Mouse (Mus musculus) testis, adult 2 months (tissue): Measurements from ENCODE around the gene Qtrt2. TPM values are rescaled to one million over a fixed set of nuclear protein-coding genes. Genes with fewer than 3 reads are reported as not detected.

ENCODE experiments used
- H3K27ac ChIP-seq: fragments of 200-500 bp; 2 replicates; pipeline ENCODE4 v1.5.1; 2012; ENCODE audit warnings: low read depth, low read length; ENCODE audit not compliant: control insufficient read depth, insufficient read depth
- H3K27me3 ChIP-seq: fragments of 200-500 bp; 2 replicates; pipeline ENCODE4 v1.6.1; 2012; ENCODE audit warnings: mild to moderate bottlenecking, low read length, moderate library complexity; ENCODE audit not compliant: control insufficient read depth, insufficient read depth
- H3K36me3 ChIP-seq: fragments of 200-500 bp; 2 replicates; pipeline ENCODE4 v1.6.1; 2012; ENCODE audit warnings: mild to moderate bottlenecking, low read length; ENCODE audit not compliant: control insufficient read depth, insufficient read depth
- H3K4me1 ChIP-seq: fragments of 200-500 bp; 2 replicates; pipeline ENCODE4 v1.6.1; 2012; ENCODE audit warnings: low read length; ENCODE audit not compliant: control insufficient read depth, insufficient read depth
- H3K4me3 ChIP-seq: fragments of 200-500 bp; 2 replicates; pipeline ENCODE4 v1.5.1; 2012; ENCODE audit warnings: low read depth, mild to moderate bottlenecking, low read length, moderate library complexity, mixed read lengths; ENCODE audit not compliant: control insufficient read depth
- CTCF ChIP-seq: fragments of 200-500 bp; IDR thresholded peaks from 2 replicates; pipeline ENCODE4 v1.5.1; 2012; ENCODE audit warnings: low read depth, mild to moderate bottlenecking, inconsistent platforms, low read length, moderate library complexity; ENCODE audit not compliant: control insufficient read depth, insufficient read depth, insufficient replicate concordance
- POLR2A ChIP-seq: fragments of 200-500 bp; IDR thresholded peaks from 2 replicates; pipeline ENCODE4 v1.6.1; 2012; ENCODE audit warnings: low read depth, mild to moderate bottlenecking, inconsistent platforms, low read length, moderate library complexity; ENCODE audit not compliant: control insufficient read depth
- polyA plus RNA-seq: library from polyadenylated mRNA; depleted of rRNA; stranded (reverse); fragments of >200 nt; gene quantifications from 2 replicates; pipeline ENCODE4 v1.2.3, GENCODE M21; 2012

Qtrt2 gene
- polyA plus RNA-seq, 1 experiment: 11.0 TPM

- H3K27me3 ChIP-seq: no peaks in the 10 kb centered on the region
- no peak overlapping the region for H3K27ac ChIP-seq
- TF ChIP-seq POLR2A: no peak
- no peak for TF ChIP-seq CTCF
- no peaks in the 10 kb centered on the region; the same call in none of the 2 replicates for H3K36me3 ChIP-seq
- no peak overlapping the region for H3K4me3 ChIP-seq
- H3K4me1 ChIP-seq: no peaks in the 10 kb centered on the region
Measured at GRCm38 (mm10) chr16:43940846-43941245, 14.2 kb upstream of the Qtrt2 start.

GRCm38 (mm10) chr16:43935892-43936291 is 9.3 kb upstream of the Qtrt2 start:
- Histone ChIP-seq H3K36me3 (no peaks in the 10 kb centered on the region; the same call in 1 of the 2 replicates), H3K27ac (no peak overlapping the region), H3K4me3 (no peak overlapping the region), H3K27me3 (no peaks in the 10 kb centered on the region), H3K4me1 (no peaks in the 10 kb centered on the region)
- TF ChIP-seq POLR2A (no peak), CTCF (no peak)

DNA sequence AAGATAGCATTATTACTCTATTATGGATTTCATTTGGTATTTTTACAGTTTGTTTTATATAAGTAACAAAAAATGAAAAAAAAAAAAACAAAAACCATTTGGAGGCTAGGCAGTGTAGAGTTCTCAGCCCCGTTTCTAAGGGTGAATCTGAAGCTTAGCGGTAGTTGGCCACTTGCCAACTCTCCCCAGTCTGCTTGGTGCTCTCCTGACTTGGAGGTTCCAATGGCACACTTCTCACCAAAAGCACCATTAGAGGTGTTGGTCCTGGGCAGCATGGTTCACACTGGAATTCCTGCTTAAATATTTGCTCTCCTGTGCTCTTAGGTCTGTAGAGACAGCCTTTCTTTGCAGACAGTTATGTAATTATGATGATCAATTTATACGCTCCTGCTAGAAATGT is 8.8 kb upstream of the Qtrt2 start:
- H3K4me3 ChIP-seq: no peak overlapping the region
- no peaks in the 10 kb centered on the region for H3K4me1 ChIP-seq
- H3K27ac ChIP-seq: no peak overlapping the region
- H3K36me3 ChIP-seq: no peaks in the 10 kb centered on the region; the same call in 1 of the 2 replicates
- TF ChIP-seq CTCF (no peak), POLR2A (no peak)
- H3K27me3 ChIP-seq: no peaks in the 10 kb centered on the region

DNA sequence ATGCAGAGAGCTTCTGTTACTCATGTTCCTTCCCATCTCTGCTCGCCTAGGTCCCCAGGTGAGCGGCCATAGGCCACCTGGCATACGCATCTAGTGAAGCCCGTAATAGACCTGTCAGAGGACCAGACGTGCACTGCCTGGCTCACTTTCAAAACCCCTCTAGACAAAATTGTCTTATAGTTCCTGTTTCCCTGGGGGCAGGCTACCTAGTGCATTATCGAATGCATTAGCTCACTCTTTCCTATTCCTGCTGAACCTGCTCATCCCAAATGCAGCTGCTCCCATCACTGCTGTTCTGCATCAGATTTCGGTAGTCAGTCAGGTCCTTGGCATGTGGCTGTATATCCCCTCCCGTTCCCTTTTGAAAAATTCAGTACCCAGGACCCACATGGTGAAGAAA is 8.2 kb upstream of the Qtrt2 start:
- Histone ChIP-seq H3K4me1 (no peaks in the 10 kb centered on the region), H3K27me3 (no peaks in the 10 kb centered on the region), H3K36me3 (no peaks in the 10 kb centered on the region; the same call in 1 of the 2 replicates), H3K4me3 (no peak overlapping the region), H3K27ac (no peak overlapping the region)
- TF ChIP-seq POLR2A (no peak), CTCF (no peak)

GRCm38 (mm10) chr16:43933041-43933440 is 6.4 kb upstream of the Qtrt2 start:
- Histone ChIP-seq H3K36me3 (no peaks in the 10 kb centered on the region), H3K27ac (no peak overlapping the region)

DNA sequence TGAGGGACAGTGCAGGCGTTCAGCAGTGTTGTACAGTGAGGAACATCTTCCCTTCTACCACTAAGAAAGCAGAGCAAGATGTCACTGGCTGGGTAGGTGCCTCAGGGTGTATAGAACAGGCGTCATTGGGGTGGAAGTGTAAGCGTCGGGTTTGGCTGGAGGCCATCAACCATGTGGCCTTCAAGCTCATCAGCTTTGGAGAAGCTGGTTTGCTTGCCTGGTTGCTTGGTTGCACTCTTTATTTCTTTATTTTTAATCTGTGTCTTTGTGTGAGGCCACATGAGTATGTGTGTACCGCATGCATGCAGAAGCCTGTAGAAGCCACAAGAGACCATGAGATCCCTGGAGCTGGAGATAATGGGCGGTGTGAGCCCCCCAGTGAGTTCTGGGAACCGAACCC is 5.7 kb upstream of the Qtrt2 start:
- TF ChIP-seq CTCF: no peak
- TF ChIP-seq POLR2A: no peak
- no peaks in the 10 kb centered on the region for H3K36me3 ChIP-seq
- H3K4me3 ChIP-seq: no peak overlapping the region

More at GRCm38 (mm10) chr16:43933041-43933440, 6.4 kb upstream of the Qtrt2 start:
- no peaks in the 10 kb centered on the region for H3K27me3 ChIP-seq
- H3K4me1 ChIP-seq: no peaks in the 10 kb centered on the region
- H3K4me3 ChIP-seq: no peak overlapping the region
- TF ChIP-seq CTCF: no peak
- TF ChIP-seq POLR2A: no peak

GRCm38 (mm10) chr16:43931502-43931901 is 4.9 kb upstream of the Qtrt2 start:
- Histone ChIP-seq H3K36me3 (no peaks in the 10 kb centered on the region), H3K4me3 (no peak overlapping the region), H3K27ac (no peak overlapping the region), H3K27me3 (no peaks in the 10 kb centered on the region), H3K4me1 (no peaks in the 10 kb centered on the region)
- TF ChIP-seq CTCF (no peak), POLR2A (no peak)

More for the DNA sequence above, 5.7 kb upstream of the Qtrt2 start:
- Histone ChIP-seq H3K27ac (no peak overlapping the region), H3K27me3 (no peaks in the 10 kb centered on the region), H3K4me1 (no peaks in the 10 kb centered on the region)

DNA sequence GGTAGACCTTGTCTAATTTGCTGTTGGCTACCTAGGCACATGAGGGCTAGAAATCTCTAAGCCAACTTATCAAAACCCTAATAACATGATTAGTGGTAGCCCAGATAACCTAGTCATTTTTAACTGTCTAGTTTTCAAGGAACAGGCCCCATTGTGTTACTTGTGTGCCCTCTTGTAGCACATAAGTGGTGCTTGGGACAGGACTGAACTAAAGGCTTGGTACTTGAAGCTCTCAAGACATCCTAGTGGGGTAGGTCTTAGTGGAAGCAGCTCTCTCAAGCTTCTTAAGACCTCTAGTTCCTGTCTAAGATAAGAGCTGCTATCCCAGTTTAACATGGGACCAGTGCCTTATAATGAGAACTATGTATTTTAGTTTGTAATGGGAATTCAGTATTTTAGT is 4.0 kb upstream of the Qtrt2 start:
- Histone ChIP-seq H3K36me3 (no peaks in the 10 kb centered on the region), H3K4me1 (no peaks in the 10 kb centered on the region), H3K27ac (no peak overlapping the region), H3K27me3 (no peaks in the 10 kb centered on the region), H3K4me3 (no peak overlapping the region)
- TF ChIP-seq CTCF: no peak
- no peak for TF ChIP-seq POLR2A

DNA sequence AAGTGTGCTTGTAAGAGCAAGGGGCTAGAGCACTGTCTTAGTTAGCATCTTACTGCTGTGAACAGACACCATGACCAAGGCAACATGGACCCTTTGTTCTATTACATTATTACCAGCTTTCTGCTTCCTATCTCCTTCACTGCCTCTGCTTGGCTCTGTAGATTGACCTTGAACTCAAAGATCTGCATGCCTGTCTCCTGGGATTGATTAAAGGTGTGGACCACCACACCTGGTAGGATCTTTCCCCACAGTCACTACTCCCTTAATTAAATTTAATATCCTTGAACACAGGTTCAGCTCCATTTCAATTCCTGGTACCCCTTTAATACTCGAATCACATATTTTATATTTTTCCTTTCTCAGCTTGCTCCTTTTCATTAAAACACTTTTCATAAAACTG is 763 bp downstream of the Qtrt2 start:
- TF ChIP-seq CTCF (no peak), POLR2A (no peak)
- H3K4me1 ChIP-seq: no peaks in the 10 kb centered on the region
- no peaks in the 10 kb centered on the region for H3K27me3 ChIP-seq
- H3K4me3 ChIP-seq: no peak overlapping the region
- H3K27ac ChIP-seq: no peak overlapping the region
- H3K36me3 ChIP-seq: no peaks in the 10 kb centered on the region
